Mouse (Mus musculus): ENCODE results near the gene Dcaf8.

Dcaf8 gene

DNA sequence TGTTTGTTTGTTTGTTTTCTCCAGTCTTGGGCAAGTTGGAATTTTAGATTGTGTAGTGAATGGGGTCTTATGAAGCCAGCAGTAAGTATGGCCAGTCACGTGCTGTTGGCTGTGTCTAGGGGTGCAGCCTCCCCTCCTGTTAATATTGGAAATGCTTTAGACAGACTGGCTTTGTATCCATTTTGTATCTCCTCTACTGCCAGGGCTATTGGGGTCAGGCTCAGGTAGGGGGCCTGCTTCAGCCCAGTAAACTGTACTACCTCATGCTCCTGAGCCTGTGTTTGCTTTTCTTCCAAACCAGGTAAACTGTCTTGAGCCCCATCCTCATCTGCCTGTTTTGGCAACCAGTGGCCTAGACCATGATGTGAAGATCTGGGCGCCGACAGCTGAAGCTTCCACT is 44.3 kb downstream of the Dcaf8 start:
- in situ Hi-C loops (cut with MboI, MseI), result no loop called here

DNA sequence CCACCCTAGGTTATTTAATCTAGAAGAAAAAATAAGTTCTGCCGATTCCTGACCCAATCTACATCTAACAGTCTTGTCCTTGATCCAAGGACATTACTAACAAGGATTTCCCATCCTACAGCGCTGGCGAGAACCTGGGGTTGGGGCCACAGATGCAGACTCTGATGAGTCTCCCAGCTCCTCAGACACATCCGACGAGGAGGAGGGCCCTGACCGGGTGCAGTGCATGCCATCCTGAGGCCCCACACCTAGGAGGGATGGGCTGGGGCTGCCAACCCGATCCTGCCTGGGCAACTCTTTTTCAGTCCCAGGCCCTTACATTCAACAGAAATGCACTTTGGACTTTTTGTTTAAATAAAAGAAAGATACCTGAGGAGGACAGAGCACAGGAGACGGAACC is 46.6 kb downstream of the Dcaf8 start:
- in situ Hi-C loops (cut with MboI, MseI), result no loop called here

DNA sequence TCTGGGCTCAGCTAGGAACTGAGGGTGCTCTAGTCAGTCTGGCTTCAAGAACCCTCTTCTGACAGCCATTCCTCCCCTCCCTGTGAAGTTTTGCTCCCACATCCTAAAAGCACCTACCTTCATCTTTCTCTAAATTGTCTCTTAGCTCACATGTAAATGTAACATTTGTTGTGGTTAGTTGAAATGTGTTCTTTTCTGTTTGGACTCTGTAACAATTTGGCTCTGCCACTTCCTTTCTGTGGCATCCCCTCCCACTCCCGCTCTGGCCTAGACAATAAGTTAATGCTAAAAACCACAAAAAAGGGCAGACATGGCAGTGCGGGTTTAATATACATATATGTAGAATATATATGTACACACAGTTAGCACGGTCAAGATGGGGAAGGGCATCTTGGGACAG is 49.3 kb downstream of the Dcaf8 start:
- in situ Hi-C loops (cut with MboI, MseI), result no loop called here

DNA sequence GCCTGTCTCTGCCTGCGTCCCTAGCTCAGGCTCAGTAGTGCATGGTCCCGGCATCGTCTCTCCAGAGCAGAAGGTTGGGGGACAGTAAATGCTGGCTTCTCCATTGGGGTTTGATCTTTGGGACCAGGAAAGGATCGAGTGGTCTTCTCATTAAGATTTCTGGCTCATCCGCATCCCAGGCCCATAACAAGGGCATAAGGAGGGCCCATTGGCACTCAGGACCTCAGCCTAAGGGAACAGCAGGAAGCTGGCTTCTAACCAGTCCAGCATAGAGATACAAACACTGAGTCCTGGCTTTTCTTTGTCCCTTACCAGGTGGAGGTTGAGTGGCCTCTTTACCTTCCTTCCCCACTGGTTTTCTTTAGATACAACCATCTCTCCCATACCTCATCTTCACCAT is 50.0 kb downstream of the Dcaf8 start:
- in situ Hi-C loops (cut with MboI, MseI), result no loop called here

DNA sequence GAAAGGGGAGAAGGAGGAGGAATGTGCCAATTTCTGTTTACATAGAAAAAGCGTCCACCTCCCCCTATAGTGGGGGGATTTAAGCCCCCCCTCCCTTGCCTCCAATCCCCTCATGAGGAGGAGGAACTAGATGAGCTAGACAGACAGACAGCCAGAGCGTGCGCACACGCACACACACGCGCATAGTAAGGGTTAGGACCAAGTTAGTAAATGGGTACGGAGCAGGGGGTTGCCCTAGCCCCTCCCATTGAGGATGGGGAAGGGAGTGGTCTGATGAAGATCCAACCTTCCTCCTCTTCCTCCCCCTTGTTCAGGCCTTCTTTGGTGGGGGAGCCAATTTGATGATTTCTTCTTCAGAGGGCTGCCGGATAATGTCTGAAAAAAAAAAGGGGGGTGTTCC is 50.4 kb downstream of the Dcaf8 start:
- in situ Hi-C loops (cut with MboI, MseI), result no loop called here

DNA sequence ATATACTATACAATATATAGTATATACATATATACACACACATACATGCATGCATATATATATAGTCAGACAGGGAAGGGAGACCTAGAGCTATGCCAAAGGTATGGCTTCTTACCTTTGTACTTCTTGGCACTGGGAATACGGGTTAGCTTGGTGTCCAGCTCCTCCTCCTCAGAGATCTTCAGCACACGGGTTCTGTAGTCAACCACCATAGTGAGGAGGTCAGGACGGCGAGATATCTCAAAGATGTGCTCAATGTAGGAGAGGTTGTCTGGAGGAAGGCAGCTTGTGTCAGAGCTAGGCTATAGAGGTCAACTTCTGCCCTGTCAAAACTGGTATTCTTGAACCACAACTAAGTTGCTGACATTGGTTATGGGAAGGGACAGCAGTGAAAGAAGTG is 51.1 kb downstream of the Dcaf8 start:
- in situ Hi-C loops (cut with MboI, MseI), result no loop called here

DNA sequence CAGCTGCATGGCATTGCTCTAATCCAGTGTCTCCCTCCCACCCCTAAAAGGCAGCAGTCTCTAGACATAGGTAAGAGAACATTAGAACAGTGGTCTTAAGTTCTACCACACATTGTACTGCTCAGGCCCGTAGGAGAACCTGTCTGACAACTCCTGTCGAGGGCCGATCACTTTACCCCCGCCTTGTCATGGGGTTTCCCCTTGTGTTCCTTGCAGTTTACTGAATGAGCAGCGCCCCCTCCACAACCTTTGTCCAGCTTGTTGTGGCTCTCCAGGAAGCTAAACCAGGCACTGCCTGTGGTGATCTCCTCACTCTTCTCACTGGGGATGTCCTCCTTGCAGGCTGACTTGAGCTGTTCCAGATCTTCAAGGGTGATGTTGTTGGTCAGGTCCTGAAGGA is 52.3 kb downstream of the Dcaf8 start:
- in situ Hi-C loops (cut with MboI, MseI), result loop anchor here in 1 of 2 experiments (10.0 kb wide), 1 partner anchor 315 kb away; no protein-coding TSS in a partner anchor

DNA sequence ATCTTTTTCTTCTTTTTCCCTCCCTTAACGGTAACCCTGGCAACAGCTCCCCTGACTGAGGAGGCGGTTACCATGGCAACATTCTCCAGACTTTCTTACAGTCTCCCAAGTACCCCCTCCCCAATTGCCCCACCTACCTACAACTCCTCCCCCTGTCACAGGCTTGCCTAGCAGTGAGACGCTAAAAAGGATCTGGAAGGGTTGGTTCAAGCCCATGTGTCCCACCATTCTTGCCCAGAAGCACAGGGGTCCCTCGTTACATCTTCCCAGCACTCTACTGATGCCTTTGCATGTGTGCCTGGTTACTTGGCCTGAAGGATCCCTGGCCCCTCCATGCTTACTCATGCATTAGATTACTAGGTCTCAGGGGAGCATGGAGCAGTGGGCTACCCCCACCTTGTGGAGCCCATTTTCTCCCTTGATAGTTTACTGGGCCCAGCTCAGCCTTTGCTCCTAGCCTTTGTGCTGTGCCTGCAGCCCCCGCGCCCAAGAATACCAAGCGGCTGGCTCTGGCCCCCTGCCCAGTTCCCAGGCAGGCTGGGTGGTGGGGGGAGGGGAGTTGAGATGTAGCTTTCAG is 53.1 kb downstream of the Dcaf8 start:
- in situ Hi-C loops (cut with MboI, MseI), result loop anchor here in 1 of 2 experiments (10.0 kb wide), 1 partner anchor 314 kb away; no protein-coding TSS in a partner anchor

DNA sequence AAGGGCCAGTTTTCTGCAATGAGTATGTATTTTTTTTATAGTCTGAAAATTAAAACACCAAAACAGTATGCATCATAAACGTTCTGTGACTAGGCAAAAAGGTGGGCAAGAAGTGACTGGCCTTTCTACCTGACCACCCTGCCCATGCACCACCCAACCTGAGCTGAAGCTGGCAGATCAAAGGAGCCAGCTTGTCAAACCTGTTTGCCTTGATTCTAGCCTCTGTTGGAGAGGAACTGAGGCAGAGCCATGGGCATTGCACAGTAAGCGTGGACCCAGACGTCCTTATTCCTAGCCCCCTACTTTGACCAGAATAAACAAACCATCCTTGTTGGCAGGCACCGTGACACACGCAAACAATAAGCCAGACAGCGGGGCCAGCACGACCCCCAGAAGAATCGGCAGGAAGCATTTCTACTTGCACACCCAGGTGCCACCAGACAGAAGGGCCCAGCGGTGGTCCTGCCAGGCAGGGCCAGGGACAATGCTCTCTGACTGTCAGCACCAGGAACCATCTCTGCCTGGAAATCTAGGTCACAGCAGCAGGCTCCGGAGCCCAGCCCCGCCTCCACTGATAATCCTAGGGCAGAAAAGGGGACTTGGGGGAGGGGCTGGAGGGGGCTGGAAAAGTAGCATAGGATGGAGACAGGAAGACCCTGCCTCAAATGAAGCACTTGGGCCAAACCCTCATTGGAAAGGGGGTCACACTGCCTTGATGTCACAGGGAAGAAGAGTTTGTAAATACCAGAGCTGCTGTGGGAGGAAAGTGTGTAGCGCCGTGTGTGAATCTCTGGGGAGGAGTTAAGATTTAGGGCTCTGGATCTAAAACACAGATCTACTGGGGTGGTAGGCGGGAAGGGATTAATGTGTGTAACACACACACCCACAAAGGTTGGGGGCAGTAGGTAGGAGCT is 54.3 kb downstream of the Dcaf8 start:
- in situ Hi-C loops (cut with MboI, MseI), result loop anchor here in 1 of 2 experiments (10.0 kb wide), 1 partner anchor 313 kb away; no protein-coding TSS in a partner anchor

DNA sequence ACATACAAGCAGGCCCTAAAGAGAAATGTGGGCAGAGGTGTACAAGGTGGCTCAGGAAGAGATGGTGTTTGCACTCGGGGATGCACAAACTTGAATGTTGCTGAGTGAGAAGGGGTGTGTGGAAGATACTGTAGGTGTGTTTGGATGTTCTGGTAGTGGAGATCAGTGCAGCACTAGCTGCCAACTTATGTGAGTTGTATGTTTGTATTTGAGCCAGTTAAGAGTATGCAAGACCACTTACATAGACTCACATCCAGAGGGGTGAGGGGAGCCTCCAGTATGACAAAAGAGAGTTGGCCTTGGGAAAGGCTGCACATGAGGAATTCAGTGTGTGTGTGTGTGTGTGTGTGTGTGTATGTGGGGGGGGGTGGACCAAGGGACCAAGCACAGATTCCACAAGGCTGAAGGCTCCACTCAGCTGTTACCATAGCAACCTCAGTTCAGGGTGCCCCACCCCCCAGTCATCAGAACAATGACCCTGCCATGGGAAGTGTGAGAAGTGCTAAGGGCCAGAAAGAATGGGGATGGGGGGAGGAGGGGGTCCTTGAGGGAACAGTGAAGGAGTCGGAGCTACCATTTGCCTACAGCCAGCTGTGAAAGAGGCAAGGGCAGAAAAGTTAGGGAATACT is 55.1 kb downstream of the Dcaf8 start:
- in situ Hi-C loops (cut with MboI, MseI), result loop anchor here in 1 of 2 experiments (10.0 kb wide), 1 partner anchor 312 kb away; no protein-coding TSS in a partner anchor

DNA sequence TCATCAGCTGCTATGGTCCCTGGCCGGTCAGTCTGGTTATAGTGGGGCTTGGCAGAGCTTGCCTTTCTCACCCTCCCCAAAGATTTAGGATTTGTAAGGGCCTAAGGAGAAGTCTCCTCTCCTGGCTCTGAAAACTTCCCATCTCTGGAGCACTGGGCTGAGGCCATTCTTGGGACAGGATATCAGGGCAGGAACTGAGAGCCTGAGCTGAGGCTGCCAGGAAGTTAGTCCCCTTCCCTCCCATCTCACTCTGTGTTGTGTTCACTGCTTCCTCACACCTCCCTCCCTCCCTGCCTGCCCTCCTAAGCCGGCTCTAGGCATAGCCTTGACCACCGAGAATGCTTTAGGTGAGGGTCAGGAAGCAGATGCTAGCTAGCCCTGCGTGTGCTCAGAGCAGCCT is 55.7 kb downstream of the Dcaf8 start:
- in situ Hi-C loops (cut with MboI, MseI), result loop anchor here in 1 of 2 experiments (10.0 kb wide), 1 partner anchor 311 kb away; no protein-coding TSS in a partner anchor

DNA sequence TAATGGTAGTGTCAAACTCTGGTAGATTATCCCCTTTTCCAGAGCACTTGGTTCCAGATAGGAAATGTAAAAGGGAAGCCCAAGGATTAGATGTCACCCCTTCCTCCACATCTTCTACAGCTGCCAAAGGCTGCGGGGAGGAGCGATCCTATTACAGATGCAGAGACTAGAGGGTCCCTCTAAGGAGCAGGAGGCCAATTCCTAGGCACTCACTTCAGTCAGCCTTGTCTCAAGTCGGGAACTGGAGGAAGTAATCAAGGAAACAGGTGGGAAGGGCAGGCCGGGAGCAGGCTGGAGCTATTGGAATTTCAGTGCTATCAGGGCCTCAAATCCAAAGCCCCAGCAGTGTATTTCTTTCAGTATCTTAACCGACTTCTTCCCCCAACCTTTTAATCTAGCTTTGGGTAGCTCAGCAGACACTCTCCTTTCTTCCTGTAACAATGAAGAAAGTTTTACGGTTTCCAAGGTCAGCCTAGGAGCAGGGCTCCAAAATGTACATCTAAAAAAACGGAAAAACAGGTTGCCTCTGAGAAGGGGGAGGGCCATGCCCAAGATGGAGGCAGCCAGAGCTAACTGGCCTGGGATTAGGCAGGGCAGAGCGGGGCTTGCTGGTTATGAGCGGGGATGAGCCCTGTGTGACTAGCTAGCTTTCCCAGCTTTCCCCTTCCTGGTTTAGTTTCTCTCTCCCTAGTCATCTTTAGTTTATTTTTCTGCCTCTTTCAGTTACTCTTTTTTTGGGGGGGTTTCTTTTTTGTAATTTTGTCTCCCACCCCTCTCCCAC is 56.3 kb downstream of the Dcaf8 start:
- in situ Hi-C loops (cut with MboI, MseI), result loop anchor here in 1 of 2 experiments (10.0 kb wide), 1 partner anchor 311 kb away; no protein-coding TSS in a partner anchor

DNA sequence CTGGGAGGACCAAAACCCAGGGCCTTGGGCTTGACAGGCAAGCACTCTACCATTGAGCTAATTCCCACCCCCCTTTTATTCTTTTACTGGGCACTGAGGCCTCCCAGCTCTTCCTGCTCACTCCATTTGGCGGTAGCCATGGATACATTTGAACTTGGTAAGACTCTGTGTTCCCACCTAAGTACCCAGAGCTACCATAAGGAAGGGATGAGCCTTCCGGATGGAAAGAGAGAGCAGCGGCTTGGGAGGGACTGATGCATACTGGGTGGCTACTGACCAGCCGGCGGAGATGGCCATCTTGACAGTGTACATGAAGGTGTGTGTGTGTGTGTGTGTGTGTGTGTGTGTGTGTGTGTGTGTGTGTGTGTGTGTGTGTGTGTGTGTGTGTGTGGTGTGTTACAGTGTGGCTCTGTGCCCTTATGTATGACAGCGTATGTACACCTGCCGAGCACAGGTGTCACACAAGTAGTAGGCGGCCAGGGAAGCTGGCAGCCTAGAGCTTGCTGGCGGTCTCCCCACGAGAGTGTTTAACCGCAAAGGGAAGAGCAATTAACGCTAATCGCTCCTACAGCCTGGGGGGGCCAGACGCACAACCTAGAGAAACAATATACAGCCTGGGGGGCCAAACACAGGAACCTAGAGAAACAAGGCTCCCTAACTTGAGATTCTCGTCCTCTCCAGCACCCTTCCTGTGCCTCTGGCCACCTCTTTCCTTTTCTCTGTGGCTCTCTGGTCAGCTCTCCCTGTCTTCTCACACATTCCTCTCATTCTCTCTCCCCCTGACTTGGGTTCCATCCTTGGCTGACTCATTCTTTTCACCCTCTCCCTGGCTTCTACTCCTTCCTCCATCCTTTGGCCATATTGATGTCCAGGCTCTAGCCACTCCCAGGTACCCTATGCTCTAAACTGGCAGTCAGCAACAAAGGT is 57.2 kb downstream of the Dcaf8 start:
- in situ Hi-C loops (cut with MboI, MseI), result loop anchor here in 1 of 2 experiments (10.0 kb wide), 1 partner anchor 310 kb away; no protein-coding TSS in a partner anchor

DNA sequence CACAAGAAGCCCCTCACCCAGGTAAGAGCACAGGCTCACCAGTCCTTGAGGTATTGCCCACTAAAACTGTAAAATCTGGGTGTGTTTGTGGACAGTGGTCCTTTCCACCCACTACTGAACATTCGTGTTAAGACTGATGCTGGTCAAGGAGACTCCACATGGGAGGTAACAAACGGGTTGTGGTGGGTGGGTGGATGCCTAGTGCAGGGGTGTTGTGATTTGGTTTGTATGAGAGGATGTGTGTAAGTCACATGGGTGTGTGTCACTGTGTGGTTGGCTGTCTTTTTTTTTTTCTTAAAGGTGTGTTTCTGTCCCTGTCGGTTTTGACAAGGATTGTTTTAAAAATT is 57.8 kb downstream of the Dcaf8 start:
- in situ Hi-C loops (cut with MboI, MseI), result loop anchor here in 1 of 2 experiments (10.0 kb wide), 1 partner anchor 309 kb away; no protein-coding TSS in a partner anchor

DNA sequence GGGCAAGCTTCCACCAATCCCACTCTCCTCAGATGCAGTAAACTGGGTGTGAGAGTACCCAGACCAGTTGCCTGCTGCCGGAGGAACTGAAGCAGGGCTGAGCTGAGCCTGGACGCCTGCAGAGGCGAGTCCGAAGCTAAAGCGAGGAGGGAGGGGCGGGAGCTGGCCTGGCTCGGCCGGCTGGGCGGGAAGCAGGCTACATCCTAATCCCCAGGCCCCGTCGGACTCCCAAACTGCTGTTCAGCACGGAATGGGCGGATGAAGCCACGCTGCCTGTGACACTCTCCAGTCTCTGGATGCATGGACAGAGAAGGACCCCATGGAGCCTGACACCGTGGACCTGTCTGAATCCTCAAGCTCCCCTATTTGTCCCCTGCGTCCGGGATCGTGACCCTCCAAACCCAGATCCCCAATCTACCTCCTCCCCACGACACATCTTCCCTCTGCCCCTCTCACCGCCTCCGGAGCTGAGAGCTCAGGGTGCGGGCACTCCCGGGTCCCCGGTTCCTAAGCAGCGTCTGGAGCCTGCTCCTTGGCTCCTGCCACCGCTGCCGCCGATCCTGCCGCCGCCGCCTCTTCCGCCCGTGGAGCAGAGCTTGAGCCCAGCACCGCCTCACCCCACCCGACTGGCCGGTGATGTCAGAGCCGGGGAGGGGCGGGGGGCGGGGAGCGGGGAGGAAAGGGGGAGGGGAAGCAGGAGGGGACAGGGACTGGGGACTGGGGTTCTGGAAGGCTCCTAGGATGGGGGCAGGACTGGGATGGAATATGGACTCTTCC is 58.4 kb downstream of the Dcaf8 start, which contains the start of gene Pea15a:
Pea15a (minus strand) TSS at position 664 of the 777 bp plus-strand sequence.
- in situ Hi-C loops (cut with MboI, MseI), result loop anchor here in 1 of 2 experiments (10.0 kb wide), 1 partner anchor 308 kb away; no protein-coding TSS in a partner anchor

DNA sequence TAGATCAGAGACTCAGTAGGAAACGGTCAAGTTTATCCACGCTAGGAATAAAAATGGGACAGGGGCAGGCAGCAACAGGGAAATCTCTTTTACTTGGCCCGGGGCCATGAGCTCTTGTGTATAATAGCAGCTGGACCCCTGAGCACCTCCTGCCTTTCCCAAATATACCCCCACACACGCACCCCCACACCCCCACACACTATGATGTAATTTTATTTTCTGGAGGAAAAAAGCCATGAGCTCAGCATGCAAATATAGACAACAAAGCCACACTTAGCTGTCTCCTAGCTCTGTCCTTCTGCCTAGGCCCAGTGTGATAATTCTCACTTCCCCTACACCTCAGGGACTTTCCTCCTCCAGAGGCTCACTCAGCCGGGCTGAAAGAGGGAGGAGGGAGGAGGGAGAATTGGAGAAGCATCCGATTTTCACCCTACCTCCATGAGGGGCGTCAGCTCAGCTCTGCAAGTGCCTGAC is 59.3 kb downstream of the Dcaf8 start:
- in situ Hi-C loops (cut with MboI, MseI), result loop anchor here in 1 of 2 experiments (10.0 kb wide), 1 partner anchor 308 kb away; no protein-coding TSS in a partner anchor

DNA sequence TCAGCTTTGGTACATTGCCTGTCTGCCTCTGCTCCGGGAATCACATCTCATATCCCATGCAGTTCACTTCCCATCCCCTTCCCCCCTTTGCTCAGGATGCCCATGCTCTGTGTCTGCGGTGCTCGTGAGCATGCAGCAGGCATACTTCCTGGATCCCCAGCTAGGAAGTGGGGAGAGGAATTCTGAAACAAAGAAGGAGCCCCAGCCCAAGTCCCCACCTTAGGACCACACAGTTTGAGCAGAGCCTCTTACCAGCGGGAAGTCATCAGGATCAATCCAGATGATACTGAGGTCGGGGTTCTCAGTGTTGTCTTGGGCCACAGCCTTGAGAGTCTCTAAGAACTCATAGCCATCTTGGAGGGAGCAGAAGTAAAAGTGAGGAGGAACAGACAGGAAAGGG is 64.9 kb downstream of the Dcaf8 start:
- in situ Hi-C loops (cut with MboI, MseI), result no loop called here

DNA sequence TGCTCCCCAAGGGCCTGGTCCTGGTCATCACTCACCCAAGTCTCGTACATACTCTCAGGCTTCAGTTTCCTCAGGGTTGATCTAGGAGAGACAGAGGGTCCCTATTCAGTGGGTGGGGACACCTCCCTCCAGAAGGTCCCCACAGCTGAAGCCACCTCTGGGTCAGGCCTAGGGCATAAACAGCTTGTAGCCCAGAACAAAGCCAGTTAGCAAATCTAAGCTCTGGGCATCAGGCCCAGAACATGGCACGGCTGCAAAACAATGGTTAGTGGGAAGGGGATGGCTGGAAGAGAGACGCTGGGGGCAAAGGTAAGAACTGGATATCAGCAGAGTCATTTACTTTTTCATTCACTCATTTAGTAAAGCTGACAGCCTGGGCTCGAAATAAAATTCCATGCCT is 65.9 kb downstream of the Dcaf8 start:
- in situ Hi-C loops (cut with MboI, MseI), result no loop called here

DNA sequence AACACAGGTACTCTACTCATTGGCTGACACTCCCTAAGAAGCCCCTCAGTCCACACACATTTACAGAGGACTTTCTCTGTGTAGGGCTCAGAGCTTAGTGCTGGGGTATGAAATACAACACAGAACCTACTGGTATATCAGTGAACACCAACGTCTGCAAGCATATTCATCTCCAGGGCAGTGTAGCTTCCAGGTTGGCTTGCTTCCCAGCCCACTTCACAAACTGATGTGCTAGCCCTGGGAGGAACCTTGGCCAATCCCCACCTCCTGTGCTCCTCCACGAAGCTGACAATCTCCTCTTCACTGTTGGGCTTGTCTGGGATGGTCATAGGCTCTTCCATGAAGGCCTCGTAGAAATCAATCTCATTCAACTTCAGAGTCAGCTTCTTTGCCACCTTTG is 66.9 kb downstream of the Dcaf8 start:
- in situ Hi-C loops (cut with MboI, MseI), result no loop called here
